ENCODE assay signal across 24 mouse cellular contexts in genomic region chr13:107972451-107972850, GRCm38 (mm10).
"Had no signal": no experiment of that assay in that cellular context is flagged by ENCODE, and none has a peak within 500 bp of the region (broad histone marks: within the 10 kb centered on the region; RNA-seq: fewer than 3 reads in every experiment).

No protein-coding gene starts in this region.

- H3K27ac ChIP-seq: gastrocnemius, adult 2 months; heart, embryonic 10.5 days; hindbrain, embryonic 10.5 days; hindbrain, embryonic 12.5 days; hindbrain, embryonic 14.5 days; intestine, embryonic 15.5 days; kidney, postnatal 0 days; layer of hippocampus, adult 2 months; left cerebral cortex, adult 2 months; limb, embryonic 10.5 days; limb, embryonic 12.5 days; liver, embryonic 13.5 days; liver, embryonic 15.5 days had no signal

- H3K4me2 ChIP-seq: heart, embryonic 12.5 days; hindbrain, embryonic 12.5 days; hindbrain, embryonic 14.5 days; intestine, embryonic 15.5 days; limb, embryonic 12.5 days; liver, embryonic 13.5 days; liver, embryonic 15.5 days had no signal

- H3K9me3 ChIP-seq: heart, embryonic 10.5 days; heart, embryonic 12.5 days; hindbrain, embryonic 10.5 days; hindbrain, embryonic 12.5 days; intestine, embryonic 15.5 days; limb, embryonic 10.5 days; limb, embryonic 12.5 days; liver, embryonic 13.5 days; liver, embryonic 15.5 days had no signal

- DNase-seq: gastrocnemius, adult 2 months; gastrocnemius, postnatal 10 days; gastrocnemius, postnatal 25 days; heart, adult 18-20 months; heart, postnatal 10 days; heart, postnatal 4 days; kidney, adult 18-20 months; kidney, postnatal 25 days; liver, embryonic 13.5 days had no signal

- H3K4me1 ChIP-seq: liver, embryonic 13.5 days; liver, embryonic 15.5 days had no signal

- H3K4me3 ChIP-seq: gastrocnemius, adult 2 months; heart, embryonic 10.5 days; heart, embryonic 12.5 days; hindbrain, embryonic 10.5 days; hindbrain, embryonic 12.5 days; intestine, embryonic 15.5 days; layer of hippocampus, adult 2 months; left cerebral cortex, adult 2 months; limb, embryonic 10.5 days; limb, embryonic 12.5 days; liver, embryonic 13.5 days; liver, embryonic 15.5 days had no signal

- H3K9ac ChIP-seq: heart, embryonic 12.5 days; hindbrain, embryonic 12.5 days; hindbrain, embryonic 14.5 days; intestine, embryonic 15.5 days; limb, embryonic 12.5 days; liver, embryonic 13.5 days; liver, embryonic 15.5 days had no signal

- H3K27me3 ChIP-seq: heart, embryonic 12.5 days; hindbrain, embryonic 12.5 days; intestine, embryonic 15.5 days; limb, embryonic 12.5 days; liver, embryonic 13.5 days; liver, embryonic 15.5 days had no signal

- ATAC-seq: hindbrain, embryonic 16.5 days; inflammation-experienced regulatory T-cells, adult 6 months; intestine, embryonic 15.5 days; intestine, postnatal 0 days had no signal

- H3K36me3 ChIP-seq: heart, embryonic 10.5 days; heart, embryonic 12.5 days; hindbrain, embryonic 10.5 days; hindbrain, embryonic 12.5 days; intestine, embryonic 15.5 days; limb, embryonic 10.5 days; limb, embryonic 12.5 days; liver, embryonic 13.5 days; liver, embryonic 15.5 days had no signal
